Mouse (Mus musculus) C2C12 (cell line): ENCODE data around the gene Dlgap3.

Experiments used
- CEBPB ChIP-seq: IDR thresholded peaks from one replicate; pipeline ENCODE4 v1.6.1; 2011; ENCODE audit warnings: low read depth, mild to moderate bottlenecking, control low read depth, moderate library complexity
- CTCF ChIP-seq: IDR thresholded peaks from one replicate; pipeline ENCODE4 v1.5.1; 2011; ENCODE audit not compliant: control insufficient read depth, insufficient read depth, insufficient read length
- FOSL1 ChIP-seq: IDR thresholded peaks from one replicate; pipeline ENCODE4 v1.8.0; 2011; ENCODE audit warnings: mild to moderate bottlenecking, low read length; ENCODE audit not compliant: poor library complexity, insufficient read depth, severe bottlenecking
- MAX ChIP-seq: IDR thresholded peaks from one replicate; pipeline ENCODE4 v1.6.1; 2011; ENCODE audit warnings: mild to moderate bottlenecking, control low read depth
- MYOD1 ChIP-seq: IDR thresholded peaks from one replicate; pipeline ENCODE4 v1.6.1; 2011; ENCODE audit warnings: low read depth; ENCODE audit not compliant: control insufficient read depth, insufficient read length
- MYOG ChIP-seq: IDR thresholded peaks from one replicate; pipeline ENCODE4 v1.6.1; 2011; ENCODE audit not compliant: control insufficient read depth, insufficient read length; ENCODE audit errors: extremely low read depth
- USF1 ChIP-seq: IDR thresholded peaks from one replicate; pipeline ENCODE4 v1.6.1; 2011; ENCODE audit warnings: low read depth, mild to moderate bottlenecking, control low read depth, moderate library complexity

GRCm38 (mm10) chr4:127123391-127123790 is 45.6 kb upstream of the Dlgap3 start, which contains the start of gene Tmem35b:
- TF ChIP-seq CTCF (no peak), CEBPB (no peak), MAX (no peak), USF1 (no peak), FOSL1 (no peak), MYOG (no peak), MYOD1 (no peak)
